Mouse (Mus musculus) hindlimb bud, embryonic 11.5 days (tissue): Measurements from ENCODE around the gene Cct7.

Experiments
- DNase-seq: peaks from one replicate; pipeline ENCODE4 v3.0.0-alpha.2; 2012; ENCODE audit warnings: low read depth, low spot score; ENCODE audit errors: extremely low spot score

Gene Cct7

GRCm38 (mm10) chr6:85451664-85452410, 523 bp downstream of the Cct7 start, which contains the start of gene Pradc1:
Gene Pradc1 (minus strand): TSS chr6:85451970.
- peak; percentile 87 for DNase-seq

DNA sequence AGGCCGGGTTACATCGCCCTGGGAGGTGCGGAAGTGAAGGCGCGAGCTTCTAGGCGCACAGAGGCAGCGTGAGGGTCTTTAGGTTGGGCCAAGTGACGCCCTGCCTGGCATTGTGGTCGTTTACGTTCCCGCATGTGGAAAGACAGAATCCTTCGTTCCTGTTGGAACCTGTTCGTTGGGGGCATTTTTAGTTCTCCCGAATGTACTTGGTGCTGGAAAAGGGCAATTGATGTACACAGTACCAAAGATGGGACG, 1.0 kb downstream of the Cct7 start:
- no peak for DNase-seq

GRCm38 (mm10) chr6:85452816-85453215, 1.5 kb downstream of the Cct7 start:
- DNase-seq: no peak

DNA sequence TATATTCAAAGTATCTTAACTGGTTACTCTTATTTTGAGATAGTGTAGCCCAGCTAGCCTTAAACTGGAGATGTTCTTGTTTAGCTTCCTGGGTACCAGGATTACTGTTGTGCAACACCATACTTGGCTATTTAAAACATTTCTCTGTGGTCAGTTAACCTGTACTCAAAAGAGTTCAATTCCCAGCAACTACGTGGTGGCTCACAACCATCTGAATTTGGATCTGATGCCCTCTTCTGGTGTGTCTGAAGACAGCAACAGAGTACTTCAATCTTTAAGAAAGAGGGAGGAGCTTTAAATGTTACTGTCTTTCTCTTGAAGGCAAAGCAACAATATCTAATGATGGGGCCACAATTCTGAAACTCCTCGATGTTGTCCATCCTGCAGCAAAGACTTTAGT, 8.3 kb downstream of the Cct7 start:
- no peak for DNase-seq

DNA sequence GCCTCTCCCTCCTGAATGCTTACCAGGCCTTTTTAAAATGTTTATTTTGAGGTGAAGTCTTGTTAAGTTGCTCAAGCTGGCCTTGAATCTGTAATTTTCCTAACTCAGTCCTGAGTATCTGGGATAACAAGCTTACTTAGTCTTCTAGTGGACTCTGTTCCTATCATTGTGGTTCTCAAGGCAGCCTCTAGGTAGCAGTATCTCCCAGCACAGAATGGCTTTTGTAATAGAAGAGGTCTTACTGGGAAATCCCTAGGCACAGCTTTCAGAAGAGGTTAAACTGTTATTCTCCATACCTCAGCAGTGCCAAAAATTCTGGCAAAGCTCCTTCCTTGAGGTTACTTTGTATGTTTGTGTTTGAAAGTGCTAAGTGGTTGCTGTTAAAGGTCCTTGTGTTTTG, 14.1 kb downstream of the Cct7 start:
- no peak for DNase-seq

DNA sequence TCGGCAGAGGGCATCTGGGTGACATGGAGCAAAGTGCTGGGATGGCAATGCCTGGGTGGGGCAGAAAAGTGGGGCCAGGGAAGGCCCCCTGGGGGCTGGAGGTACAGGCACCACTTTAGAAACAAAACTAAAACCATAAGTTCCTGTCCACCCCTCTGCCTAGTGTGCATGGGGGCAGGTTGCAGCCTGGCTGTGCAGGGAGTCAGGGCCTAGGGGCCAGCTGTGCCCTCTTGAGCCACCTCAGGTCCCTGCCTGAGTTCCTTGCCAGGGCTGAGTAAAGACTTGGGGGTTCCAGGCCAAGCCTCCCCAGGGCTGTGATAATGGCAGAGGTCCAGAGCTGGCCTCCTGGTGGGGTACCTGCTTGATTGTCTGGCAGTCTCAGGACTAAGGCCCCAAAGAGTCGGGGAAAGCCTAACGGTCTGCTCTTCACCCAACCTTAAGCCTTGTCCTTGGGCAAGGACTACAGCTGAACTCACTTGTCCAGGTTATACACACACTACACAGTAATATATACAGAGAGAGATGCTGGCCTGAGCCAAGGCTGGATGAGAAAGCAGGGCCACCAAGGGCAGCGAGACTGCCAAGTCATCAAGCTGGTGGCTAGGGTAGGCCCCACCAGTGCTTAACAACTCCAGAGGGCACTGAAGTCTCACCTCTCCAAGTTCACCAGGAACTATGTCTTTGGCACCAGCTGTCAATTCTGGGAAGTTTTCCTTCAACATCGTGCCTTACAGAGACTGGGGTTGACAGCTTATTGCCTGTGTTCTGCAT, 18.5 kb downstream of the Cct7 start:
- DNase-seq: no peak

DNA sequence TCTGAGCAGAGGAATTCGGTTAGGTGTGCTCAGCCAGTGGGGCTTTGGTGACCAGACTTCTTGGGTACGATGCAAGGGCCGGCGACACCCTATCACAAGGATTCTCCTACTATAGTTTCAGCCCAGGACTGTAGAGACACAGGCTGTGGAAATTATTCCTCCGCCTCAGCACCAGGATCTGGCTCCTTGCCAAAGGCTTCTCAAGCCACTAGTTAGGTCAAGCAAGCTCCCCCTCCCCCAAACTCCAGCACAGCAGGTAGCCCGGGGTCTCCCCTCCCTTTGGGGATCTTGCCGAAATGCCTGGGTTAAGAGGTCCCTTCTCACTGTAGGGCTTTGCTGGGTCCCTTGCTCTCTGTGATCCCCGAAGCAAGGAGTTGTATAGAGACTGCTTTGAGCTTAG, 20.6 kb downstream of the Cct7 start:
- DNase-seq: no peak

- no peak for DNase-seq
These were observed 21.2 kb downstream of the Cct7 start for GRCm38 (mm10) chr6:85472542-85472941.

- DNase-seq: no peak
These were observed 24.3 kb downstream of the Cct7 start for GRCm38 (mm10) chr6:85475581-85475980.

- DNase-seq: no peak
These were observed 26.1 kb downstream of the Cct7 start for GRCm38 (mm10) chr6:85477366-85477917.

DNA sequence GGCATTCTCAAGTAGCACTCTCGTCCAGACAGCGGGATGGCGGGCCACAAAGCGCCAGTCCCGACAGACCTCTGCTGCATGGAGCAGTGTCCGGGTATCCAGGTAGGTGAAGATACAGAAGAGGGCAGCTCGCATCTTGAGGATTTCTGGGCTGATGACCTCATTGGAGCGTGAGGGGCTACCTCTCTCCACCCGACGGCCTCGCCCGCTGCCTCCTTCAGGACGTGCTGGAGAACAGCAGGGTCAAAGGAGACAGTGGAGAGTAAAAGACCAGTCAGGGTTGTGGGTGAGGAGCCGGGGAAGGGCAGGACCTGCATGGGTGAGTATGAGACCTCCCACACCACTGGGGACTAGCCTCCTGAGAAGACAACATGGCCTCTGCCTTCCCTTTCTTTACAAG, 27.1 kb downstream of the Cct7 start:
- no peak for DNase-seq

DNA sequence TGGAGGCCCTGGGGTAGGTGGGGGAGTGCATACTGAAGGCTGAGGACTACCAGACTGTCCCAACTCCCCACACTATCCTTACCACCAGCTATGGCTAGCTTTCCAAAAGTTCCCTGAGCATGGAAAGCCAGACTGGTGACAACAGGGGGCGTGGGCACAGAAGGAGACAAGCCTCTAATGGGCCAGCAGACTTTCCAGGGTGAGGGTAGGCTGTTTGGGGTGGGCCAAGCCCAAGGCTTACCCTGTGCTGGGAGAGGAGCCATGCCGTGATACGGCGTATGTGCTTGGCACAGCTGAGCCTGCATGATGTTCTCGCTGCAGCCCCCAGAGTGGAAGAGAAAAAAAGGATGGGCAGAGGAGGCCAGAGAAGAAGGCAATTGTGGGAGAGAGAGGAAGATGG, 28.7 kb downstream of the Cct7 start:
- no peak for DNase-seq

DNA sequence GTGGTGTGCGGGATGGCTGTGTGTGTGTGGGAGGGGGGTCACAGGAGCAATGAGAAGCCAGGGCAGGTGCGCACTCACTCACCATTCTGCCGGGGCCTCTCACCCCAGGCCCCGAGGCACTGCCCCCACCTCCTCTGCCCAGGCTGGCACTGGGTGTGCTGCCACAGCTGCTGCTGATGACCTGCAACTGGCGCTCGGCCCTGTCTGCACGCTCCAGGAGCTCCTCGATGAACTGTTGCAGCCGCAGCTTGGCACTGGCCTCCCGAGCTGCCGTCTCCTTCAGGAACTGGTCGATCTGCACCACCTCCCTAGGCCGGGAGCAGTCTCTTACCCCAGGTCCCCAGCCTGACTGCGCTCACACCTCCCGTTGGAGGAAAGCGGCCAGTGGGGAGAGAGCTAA, 29.4 kb downstream of the Cct7 start:
- no peak for DNase-seq

GRCm38 (mm10) chr6:85483843-85484721, 32.8 kb downstream of the Cct7 start:
- DNase-seq: no peak

DNA sequence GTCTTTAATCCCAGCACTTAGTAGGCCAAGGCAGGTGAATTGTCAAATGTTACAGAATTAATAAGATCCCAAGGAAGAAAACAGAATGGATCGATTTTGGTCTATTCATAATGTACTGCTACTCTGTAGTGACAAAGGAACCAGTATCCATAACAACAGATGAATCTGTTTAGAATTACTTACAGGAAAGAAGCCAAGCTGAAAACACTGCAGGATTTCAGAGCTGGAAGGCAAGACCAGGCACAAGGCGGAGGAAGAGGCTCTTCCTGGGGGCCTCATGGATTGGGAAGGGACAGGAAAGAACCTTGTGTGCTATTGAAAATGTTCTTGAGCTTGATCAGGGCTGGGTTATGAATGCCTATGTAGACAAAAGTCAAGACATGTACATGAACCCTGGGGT, 34.4 kb downstream of the Cct7 start:
- DNase-seq: no peak

GRCm38 (mm10) chr6:85488510-85488909, 37.2 kb downstream of the Cct7 start:
- no peak for DNase-seq

DNA sequence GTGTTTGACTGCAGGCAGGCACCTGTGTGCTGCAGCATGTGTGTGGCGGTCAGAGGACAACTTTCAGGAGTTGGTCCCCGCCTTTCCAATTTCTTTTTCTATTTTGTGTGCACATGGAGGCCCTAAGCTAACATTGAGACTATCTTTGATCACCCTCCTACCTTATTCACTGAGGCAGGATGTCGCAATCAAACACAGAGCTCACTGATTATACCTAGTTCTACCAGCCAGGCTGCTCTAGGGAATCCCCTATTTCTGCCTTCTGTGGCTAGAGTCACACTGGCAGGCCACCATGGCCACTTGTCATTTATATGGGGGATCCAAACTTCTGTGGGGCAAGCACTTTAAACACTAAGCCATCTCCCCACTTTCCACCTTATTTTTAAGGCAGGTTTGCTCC, 38.4 kb downstream of the Cct7 start:
- no peak for DNase-seq

- DNase-seq: no peak
These were observed 38.9 kb downstream of the Cct7 start for GRCm38 (mm10) chr6:85490252-85490651.

- peak; percentile 70 for DNase-seq
These were observed 40.3 kb downstream of the Cct7 start for GRCm38 (mm10) chr6:85491606-85492005.

GRCm38 (mm10) chr6:85496976-85497375, 45.7 kb downstream of the Cct7 start:
- DNase-seq: no peak

- DNase-seq: no peak
These were observed 46.8 kb downstream of the Cct7 start for GRCm38 (mm10) chr6:85498147-85498546.
